Mouse (Mus musculus) urinary bladder, adult 2 months (tissue): ENCODE data around the gene Defb23. TPM values are rescaled to one million over a fixed set of nuclear protein-coding genes. Genes with fewer than 3 reads are reported as not detected.
"Not testable (repeated sequence)": the region's sequence is repeated elsewhere in the genome, so short reads cannot be mapped to it uniquely, and the experiment has no call there.

Experiments
- DNase-seq: peaks from one replicate; pipeline ENCODE4 v3.0.0; 2022; ENCODE audit warnings: low spot score
- polyA plus RNA-seq: library from polyadenylated mRNA; depleted of rRNA; stranded (reverse); fragments of >200 nt; gene quantifications from 2 replicates; pipeline ENCODE4 v1.2.3, GENCODE M21; 2012; rRNA removed

Gene Defb23
- polyA plus RNA-seq, 1 experiment: not detected

DNA sequence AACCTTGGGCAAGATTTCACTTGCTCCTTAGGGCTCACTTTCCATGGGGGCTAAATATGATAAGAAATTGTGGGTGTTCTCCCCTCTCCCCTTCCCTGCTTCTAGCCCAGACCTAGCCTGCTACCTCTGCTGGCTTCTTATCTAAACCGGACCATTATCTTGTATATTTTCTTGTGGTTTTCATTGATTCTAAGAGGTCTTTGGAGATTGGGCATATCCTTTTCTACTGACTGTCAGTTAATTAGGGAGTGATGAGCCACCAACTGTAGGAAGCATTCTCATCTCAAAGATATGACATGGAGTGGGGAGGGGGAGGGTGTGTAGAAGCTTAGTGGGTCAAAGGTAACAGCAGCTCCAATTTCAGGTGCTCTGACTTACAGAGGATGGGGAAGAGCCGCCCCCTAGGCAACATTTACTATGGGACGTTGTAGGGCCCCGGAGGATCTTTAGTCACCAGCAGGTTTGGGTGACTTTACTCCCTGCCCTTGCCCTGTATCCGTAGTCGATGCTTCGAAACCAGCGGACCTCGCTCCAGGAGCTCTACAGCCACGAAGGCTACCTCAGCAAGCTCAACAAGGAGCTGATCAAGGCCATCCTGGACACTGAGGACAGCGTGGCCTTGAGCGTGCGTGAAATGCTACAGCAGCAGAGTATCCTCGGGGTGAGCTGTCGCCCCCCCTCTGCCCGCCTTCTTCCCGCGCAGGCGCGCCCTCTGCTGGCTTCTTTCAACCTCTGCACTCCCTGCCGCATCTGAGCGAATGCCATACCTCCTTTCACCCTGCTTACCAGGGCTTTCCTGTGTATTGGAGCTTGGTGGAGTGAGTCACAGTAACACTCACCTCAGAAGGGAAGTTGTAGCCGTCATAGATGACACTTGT lies 27.2 kb downstream of the Defb23 start:
- peak; percentile 79 for DNase-seq

DNA sequence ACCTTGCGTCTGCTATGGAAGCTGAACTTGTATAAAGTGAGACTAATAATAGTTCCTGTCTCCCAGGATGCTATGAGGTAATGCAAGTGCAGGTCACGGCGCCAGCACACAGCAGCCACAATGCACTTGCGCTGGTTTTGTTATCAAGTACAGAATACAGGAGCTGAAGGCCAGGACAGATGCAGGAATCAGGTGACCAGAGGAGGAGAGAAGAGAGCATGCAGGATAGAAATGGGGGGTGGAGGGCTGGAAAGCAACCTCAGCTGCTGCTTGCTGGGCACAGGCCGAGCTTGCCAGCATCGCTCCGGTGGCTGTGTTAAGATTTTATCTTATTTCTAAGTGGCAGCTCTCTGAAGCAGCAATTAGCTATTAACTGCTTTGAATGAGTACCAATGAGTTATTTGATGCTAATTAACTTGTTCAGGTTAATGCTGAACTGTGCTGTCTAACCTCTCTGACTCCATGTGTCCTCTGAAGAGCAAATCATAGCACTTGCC lies 28.0 kb downstream of the Defb23 start:
- DNase-seq: no peak

GRCm38 (mm10) chr2:152428481-152428880 lies 35.9 kb downstream of the Defb23 start:
- DNase-seq: not testable (repeated sequence)

- no peak for DNase-seq
Measured at GRCm38 (mm10) chr2:152427493-152427892, 36.9 kb downstream of the Defb23 start.

- no peak for DNase-seq
Measured at GRCm38 (mm10) chr2:152415786-152416185, 48.6 kb downstream of the Defb23 start.

- DNase-seq: no peak
Measured at GRCm38 (mm10) chr2:152415287-152415686, 49.1 kb downstream of the Defb23 start, which contains the start of gene 6820408C15Rik. 6820408C15Rik (plus strand) TSS chr2:152415587.

GRCm38 (mm10) chr2:152414591-152415165 lies 49.7 kb downstream of the Defb23 start, which contains the start of gene Zcchc3:
Zcchc3 (minus strand) TSS chr2:152415027.
- peak; percentile 77 for DNase-seq

- DNase-seq: peak; percentile 50
Measured at GRCm38 (mm10) chr2:152413765-152414584, 50.4 kb downstream of the Defb23 start.

GRCm38 (mm10) chr2:152413158-152413764 lies 51.2 kb downstream of the Defb23 start:
- no peak for DNase-seq

DNA sequence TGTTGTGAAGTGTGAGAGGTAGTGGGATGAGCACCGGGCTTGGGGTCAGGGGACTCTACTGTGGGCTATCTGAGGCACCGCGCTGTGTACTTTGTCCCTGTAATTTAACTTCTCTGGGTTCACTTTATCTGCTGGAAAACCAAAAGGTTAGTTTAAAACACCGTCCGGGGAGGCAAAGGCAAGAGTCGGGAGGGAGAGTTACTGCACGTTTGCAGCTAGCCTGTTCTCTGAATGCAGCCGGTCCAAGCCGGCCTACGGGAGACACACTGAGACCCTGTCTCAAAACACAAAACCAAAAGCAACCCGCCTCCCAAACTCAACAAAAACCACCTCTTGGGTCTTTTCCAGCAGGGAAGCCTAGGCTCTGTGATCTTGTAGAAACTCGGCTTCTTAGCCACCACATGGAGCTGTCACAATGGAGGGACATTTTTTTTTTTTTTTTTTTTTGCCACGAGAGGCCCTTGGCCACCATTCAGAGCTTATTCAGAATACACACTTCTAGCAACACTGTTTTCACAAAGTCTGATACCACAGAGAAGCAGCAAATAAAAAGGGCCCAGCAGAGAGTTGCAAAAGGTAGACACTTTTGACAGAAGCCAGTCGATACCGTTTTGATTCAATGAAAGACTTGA lies 51.8 kb downstream of the Defb23 start:
- no peak for DNase-seq

DNA sequence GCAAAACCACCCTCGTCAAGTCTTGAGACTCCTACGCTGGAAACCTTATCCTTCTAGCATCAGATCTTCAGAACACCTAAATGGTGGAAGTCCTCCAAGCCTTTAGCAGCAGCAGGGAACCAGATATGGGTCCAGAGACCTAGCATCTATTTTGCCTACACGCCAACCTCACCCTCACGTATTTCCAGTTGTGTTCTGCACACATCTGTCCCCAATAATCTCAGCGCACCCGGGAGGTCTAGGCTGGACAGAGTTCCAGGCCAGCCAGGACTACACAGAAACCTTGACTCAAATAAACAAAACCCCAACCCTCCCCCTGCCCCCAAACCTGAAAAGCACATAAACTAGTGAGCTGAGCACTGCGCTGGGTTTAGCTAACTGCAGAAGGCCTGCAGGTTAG lies 52.9 kb downstream of the Defb23 start:
- no peak for DNase-seq

DNA sequence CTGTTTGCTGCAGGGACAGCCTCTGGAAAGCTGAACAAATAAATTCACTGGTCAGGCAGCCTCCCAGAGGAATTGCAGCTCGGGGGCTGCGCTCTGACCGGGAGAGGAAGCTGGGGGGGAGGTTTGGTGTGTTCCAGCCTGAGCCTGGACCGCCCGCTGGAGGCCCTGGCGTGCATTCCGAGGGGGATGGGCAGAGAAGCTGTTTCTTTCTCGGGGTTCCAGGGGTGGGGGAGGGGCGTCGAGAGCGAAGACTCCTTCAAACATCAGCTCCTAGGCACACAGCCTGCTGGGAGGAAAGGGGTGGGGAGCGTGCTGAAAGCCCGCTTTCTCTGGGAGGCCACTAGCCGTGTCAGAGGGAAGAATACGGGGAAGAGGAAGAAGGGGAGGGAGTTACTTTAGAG lies 53.4 kb downstream of the Defb23 start:
- DNase-seq: no peak

GRCm38 (mm10) chr2:152409781-152410180 lies 54.6 kb downstream of the Defb23 start:
- no peak for DNase-seq

Other genes with a start within 250 kb of the Defb23 start
- 53.8 and 58.6 TPM in 2 replicates for gene Csnk2a1, start 237.8 kb downstream of the Defb23 start, polyA plus RNA-seq
- 42.0 and 44.4 TPM in 2 replicates for gene Tbc1d20, start 170.8 kb downstream of the Defb23 start, polyA plus RNA-seq
- 110 and 132 TPM in 2 replicates for gene Rbck1, start 132.0 kb downstream of the Defb23 start, polyA plus RNA-seq
- 2.4 and 2.9 TPM in 2 replicates for gene Trib3, start 120.6 kb downstream of the Defb23 start, polyA plus RNA-seq
- gene Nrsn2, start 88.0 kb downstream of the Defb23 start, polyA plus RNA-seq: not detected in 2 replicates
- gene Sox12, start 66.6 kb downstream of the Defb23 start, polyA plus RNA-seq: 8.6 and 12.6 TPM in 2 replicates
- 8.7 and 9.7 TPM in 2 replicates for gene Zcchc3, start 49.6 kb downstream of the Defb23 start, polyA plus RNA-seq
- 0.40 and 0.45 TPM in 2 replicates for gene 6820408C15Rik, start 49.0 kb downstream of the Defb23 start, polyA plus RNA-seq
- not detected in 2 replicates for gene Defb20, start 12.4 kb upstream of the Defb23 start, polyA plus RNA-seq
- gene Defb22, start 25.5 kb upstream of the Defb23 start, polyA plus RNA-seq: not detected in 2 replicates
- not detected in 2 replicates for gene Defb26, start 47.1 kb upstream of the Defb23 start, polyA plus RNA-seq
- not detected in 2 replicates for gene Defb28, start 53.6 kb upstream of the Defb23 start, polyA plus RNA-seq
- not detected in 2 replicates for gene Defb29, start 75.5 kb upstream of the Defb23 start, polyA plus RNA-seq
- gene Gm17416, start 104.7 kb upstream of the Defb23 start, polyA plus RNA-seq: not detected in 2 replicates
- not detected in 2 replicates for gene Defb21, start 108.1 kb upstream of the Defb23 start, polyA plus RNA-seq
- not detected in 2 replicates for gene Defb19, start 115.7 kb upstream of the Defb23 start, polyA plus RNA-seq
- gene Defb45, start 134.8 kb upstream of the Defb23 start, polyA plus RNA-seq: 0.21 TPM in 1 of 2 replicates, not detected in the other
- not detected in 2 replicates for gene Defb36, start 139.7 kb upstream of the Defb23 start, polyA plus RNA-seq
- gene Defb25, start 158.4 kb upstream of the Defb23 start, polyA plus RNA-seq: 0.78 and 0.95 TPM in 2 replicates
- gene Rem1, start 162.3 kb upstream of the Defb23 start, polyA plus RNA-seq: 9.4 and 11.7 TPM in 2 replicates
- 64.3 and 67.2 TPM in 2 replicates for gene H13, start 204.8 kb upstream of the Defb23 start, polyA plus RNA-seq
- 17.1 and 17.8 TPM in 2 replicates for gene Mcts2, start 222.4 kb upstream of the Defb23 start, polyA plus RNA-seq